Mouse (Mus musculus): ENCODE data around the gene Exoc7.

The Exoc7 gene

GRCm38 (mm10) chr11:116273469-116274044, 33.5 kb downstream of the Exoc7 start:
- DNase-seq = no peak

DNA sequence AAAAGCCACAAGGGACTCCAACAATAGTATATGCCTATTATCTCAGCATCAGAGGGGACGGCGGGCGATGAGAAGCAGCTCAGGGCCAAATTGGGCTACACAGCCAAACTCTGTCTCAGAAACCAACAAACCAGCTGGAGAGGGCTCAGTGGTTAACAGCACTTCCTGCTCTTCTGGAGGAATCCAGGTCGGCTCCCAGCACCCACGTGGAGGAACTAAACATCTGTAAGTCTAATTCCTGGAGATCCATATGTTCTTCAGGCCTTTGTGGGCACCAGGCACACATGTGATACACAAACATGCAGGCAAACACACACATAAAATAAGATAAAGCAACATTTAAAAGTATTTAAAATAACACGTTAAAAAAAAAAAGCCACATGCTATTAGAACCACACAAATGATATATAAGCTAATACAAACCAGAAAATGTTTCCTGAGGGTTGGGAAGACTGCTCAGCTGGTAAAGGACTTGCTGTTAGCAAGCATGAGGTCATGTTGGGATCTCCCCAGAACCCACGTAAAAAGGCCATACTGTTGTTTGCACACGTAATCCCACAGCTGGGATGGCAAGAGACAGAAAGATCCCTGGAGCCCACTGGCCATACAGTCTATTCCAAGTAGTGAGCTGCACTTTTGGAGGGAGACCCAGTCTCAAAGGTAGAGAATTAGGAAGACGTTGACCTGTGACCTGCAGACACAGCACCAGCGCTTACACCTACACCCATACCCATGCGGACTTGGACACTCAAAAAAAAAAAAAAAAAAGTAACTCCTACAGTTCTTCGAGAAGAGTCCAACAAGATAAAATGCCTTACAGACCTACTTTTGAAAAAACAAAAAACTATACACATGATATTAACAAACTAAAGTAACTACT, 34.2 kb downstream of the Exoc7 start:
- no peak for DNase-seq

DNA sequence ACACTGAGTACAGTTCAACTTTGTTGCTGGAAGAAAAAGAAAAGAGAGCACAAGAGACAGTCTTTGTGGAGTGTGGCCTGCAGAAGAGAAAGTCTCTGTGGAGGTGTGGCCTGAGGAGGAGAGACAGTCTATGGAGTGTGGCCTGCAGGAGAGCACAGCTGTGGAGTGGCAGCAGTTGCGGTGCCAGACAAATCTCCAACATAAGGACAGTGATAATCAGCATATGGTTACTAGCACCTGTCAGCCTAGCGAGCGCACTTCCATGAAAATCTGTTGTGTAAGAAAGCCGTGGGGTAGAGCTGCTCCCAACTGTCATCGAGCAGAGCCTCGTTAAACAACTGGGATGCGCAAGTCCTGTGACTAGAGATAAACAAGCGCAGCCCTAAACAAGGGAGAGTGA, 37.5 kb downstream of the Exoc7 start:
- DNase-seq = no peak

GRCm38 (mm10) chr11:116268313-116268712, 38.7 kb downstream of the Exoc7 start:
- no peak for DNase-seq

DNA sequence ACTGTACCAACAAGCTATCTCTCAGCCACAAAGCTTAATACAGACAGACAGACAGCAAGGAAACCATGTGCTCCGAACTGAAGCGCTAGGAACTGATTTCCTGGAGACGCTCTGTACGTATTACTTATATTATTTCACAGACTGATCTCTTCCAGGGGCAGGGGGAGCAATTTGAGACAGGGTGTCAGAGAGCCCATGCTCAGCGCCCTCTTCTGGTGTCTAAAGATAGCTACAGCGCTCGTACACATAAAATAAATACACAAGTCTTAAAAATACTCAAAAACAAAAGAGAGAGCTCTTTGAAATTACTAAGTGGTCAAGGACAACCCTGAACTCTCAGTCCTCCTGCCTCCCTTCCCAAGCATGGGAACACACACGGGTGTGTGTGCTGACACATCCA, 39.4 kb downstream of the Exoc7 start:
- DNase-seq = no peak

DNA sequence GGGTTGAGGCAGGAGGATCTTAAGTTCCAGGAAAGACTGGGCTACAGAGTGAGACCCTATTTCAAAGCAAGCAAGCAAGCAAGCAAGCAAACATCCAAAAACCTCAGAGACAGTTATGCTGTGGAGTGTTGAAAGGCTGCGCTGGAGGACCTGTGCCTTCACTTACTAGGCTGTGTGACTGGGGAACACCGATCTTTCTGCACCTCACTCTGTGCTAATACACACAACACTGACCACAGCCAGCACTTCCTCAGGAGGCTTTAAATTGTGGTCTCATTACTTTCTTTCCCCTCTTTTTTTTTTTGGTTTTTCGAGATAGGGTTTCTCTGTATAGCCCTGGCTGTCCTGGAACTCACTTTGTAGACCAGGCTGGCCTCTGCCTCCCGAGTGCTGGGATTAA, 41.2 kb downstream of the Exoc7 start:
- DNase-seq = no peak

DNA sequence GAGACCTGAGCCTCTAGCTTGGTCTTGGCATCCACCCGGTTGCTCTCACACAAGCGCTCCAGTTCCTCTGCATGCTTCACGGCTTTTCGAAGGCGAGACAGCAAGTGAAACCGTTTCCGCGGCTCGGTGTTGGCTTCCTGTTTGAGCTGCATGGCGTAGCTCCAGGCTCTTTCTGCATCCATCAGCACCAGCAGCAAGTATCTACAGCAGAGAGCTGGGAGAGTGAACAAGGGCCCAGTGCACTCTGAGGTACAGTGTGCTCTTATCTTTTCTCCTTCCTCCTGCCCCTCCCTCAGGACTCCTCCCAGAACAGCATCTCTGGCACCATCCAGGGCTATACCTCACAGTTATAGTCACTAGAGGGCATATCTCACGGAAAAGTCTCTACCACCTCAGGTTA, 41.7 kb downstream of the Exoc7 start:
- no peak for DNase-seq

- DNase-seq = no peak
Observed at GRCm38 (mm10) chr11:116260259-116260658, 46.8 kb downstream of the Exoc7 start.

- no peak for DNase-seq
Observed at GRCm38 (mm10) chr11:116259461-116259860, 47.6 kb downstream of the Exoc7 start.

DNA sequence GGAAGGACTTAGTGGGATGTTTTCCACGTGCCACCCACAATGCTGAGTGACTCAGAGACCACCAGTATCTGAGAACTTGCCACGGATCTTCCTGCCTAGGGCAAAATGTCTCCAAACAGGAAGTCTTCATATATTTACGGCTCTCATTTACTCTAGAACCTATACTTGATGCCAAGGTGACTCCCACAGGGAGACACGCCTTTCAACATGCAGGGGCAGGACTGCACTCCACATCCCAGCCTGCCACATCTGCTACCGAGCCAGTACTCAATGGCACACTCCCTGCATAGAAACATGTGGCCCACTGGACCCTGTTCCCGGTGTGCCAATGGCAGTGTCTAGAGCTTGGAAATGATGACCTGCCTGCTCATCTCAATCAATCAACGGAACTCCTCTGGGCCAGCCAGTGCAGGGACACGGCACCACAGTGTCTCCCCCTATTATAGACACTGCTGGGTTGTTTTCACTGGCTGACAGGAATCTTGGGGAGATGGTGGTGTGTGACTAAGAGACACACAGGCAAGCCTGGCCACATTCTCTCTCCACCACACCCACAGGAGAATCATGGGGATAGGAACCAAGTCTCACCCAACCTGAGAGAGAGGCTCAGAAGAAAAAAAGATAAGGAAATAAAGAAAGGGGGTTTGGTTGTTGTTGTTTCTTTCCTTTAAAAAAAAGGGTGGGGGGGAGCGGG, 50.9 kb downstream of the Exoc7 start:
- no peak for DNase-seq

- DNase-seq = no peak
Observed at GRCm38 (mm10) chr11:116255090-116255981, 51.7 kb downstream of the Exoc7 start.

DNA sequence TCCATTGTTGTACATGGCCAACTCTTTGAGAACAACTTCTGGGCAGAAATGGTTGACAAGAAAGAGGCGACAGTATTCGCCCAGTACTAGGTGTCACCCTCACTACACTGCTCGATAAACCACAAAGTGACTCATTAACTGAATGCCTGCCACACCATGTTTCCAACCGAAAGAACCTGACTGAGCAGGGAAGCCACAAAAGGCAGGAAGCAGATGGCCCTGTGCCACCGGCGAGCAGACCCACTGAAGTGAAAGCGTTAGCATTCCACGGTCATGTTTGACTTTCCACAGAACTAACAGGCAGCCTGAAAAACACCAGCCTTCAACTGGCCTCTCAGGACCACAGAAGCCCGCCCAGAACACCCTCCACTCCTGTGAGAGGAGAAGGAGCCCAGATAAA, 52.4 kb downstream of the Exoc7 start:
- DNase-seq = no peak

GRCm38 (mm10) chr11:116253076-116253600, 53.9 kb downstream of the Exoc7 start:
- no peak for DNase-seq

DNA sequence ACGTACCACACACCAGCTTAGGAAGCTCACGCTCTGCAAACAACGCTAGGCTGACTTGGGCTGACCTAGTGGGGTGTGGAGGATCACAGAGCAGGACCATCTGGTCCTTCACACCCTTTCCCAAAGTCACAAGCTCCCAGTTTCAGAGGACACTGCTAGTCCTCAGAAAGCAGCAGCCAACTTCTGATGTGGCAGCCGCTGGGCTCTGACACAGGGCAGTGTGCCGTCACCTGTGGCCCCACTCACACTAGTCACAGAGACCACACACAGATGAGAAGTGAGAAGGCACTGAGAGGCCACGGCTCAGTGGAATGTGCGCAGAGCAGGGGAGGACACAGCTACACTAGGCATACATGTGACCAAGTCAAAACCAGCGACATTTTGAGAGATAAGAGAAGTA, 56.1 kb downstream of the Exoc7 start:
- DNase-seq = no peak

DNA sequence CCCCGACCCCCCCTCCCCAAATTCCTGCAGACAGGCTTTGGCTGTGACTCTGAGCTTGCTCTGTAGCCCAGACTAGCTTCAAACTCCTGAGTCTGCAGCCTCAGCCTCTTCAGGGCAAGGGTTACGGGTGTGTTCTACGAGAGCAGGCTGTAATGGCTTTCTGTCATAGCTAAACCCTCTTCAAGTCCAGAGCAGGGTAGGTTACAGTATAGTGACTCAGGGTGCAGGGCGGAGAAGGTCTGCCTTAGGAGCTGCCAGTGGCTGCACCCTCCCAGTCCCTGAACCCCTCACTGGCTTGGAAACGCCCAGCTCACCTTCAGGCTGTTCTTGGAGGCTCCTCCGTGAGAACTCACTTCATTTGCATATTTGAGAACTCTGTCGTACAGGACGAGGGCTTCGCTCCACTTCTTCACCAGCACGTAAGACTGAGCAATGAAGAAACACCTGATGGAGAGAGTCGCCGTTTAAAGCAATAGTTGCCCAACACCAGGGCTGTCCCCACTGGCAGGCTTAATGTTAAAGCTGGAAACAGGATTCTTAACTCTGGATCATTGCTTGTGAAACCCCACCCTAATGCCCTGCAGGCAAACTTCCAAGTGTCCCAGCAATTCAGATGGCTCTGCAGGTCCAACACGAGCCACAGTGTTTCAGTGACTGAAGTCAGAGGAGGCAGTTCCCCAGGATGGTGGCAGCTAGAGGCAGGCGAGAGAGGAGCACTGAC, 59.4 kb downstream of the Exoc7 start:
- DNase-seq = no peak

DNA sequence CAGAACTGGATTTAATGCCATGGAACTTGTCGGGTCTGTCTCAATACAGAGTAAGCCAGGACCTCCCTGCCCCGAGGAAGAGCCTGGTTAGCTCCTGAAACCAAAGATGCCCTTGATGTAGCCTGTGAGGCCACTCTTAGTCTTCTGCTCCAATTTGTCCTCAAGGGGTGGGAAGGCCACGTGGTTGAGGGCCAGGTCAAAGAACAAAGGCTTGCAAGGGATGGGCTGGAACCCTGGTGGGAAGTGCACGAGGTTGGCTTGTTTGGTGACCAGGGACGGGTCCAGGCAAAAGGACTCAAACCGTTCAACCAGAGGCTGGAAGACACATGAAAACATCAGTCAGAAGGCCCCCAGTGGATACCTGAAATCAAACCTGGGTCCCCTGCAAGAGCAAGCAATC, 61.4 kb downstream of the Exoc7 start:
- no peak for DNase-seq

DNA sequence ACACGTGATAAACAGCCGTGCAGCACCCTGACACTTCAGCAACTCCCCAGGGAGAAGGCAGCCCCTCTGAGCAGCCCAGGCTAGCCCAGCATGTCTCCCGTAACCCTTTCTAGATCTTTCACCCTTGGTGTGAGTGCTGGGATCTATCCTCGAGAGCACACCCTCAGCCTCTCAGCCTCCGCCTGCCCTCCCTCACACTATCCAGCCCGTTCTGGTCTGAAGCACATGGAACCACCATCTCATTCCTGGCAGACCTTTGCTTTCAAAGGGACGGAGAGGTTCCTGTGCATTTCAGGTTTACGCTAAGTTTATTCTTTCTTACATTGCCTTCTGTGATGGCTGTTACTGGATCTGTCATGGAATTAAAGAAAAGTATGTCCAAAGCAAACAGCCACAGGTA, 62.5 kb downstream of the Exoc7 start:
- DNase-seq = no peak

- no peak for DNase-seq
Observed at GRCm38 (mm10) chr11:116241744-116242235, 65.2 kb downstream of the Exoc7 start.

- DNase-seq = no peak
Observed at GRCm38 (mm10) chr11:116239797-116240196, 67.2 kb downstream of the Exoc7 start.
